Mouse (Mus musculus) bone marrow macrophage, adult 2 months (primary cell): ENCODE data around the gene Nr4a2.

Source experiments
- CTCF ChIP-seq: IDR thresholded peaks from 2 replicates; pipeline ENCODE4 v1.5.1; 2012; ENCODE audit warnings: low read depth, mild to moderate bottlenecking, low read length, moderate library complexity
- POLR2A ChIP-seq: IDR thresholded peaks from 2 replicates; pipeline ENCODE4 v1.6.1; 2012; ENCODE audit warnings: mild to moderate bottlenecking, low read depth, low read length, borderline replicate concordance

GRCm38 (mm10) chr2:57112949-57113348 lies 10.9 kb downstream of the Nr4a2 start:
- TF ChIP-seq CTCF (no peak), POLR2A (no peak)
